Mouse (Mus musculus) frontal cortex, postnatal 36 days (tissue): ENCODE results near the gene Hoxa6.

Experiments used
- DNase-seq, 2 experiments: peaks; one replicate each; pipeline ENCODE4 v3.0.0; 2022; ENCODE audit warnings: low spot score in 2 of 2

Hoxa6 gene

DNA sequence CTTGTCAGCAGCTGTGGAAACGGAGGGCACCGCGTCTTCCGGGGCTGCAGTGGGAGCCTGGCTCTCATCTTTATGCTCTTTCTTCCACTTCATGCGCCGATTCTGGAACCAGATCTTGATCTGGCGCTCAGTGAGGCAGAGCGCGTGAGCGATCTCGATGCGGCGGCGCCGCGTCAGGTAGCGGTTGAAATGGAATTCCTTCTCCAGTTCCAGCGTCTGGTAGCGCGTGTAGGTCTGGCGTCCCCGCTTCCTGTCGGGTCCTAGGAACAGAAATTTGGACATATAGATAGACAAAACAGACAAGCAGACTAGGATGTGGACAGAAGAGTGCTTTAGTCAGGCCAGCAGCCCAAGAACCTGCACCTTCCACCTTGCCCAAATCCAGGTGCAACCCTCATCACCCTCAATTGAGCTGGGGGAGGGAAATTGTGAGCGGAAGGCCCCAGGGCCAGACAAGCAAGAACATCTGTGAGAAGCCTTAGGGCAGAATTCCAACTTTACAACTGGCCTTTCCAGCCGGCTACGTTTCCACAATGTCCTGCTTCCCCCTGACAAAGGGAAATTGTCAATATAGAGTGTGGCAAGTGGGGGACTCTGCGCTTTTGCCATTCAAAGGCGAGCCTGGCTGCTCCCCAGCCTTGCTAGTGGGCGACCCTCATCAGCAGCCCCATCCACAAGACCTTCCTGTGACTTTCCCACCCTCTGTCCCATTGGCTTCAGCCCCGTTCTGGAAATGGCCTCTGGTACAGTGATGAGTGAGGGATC is 7.4 kb upstream of the Hoxa6 start:
- no peak for DNase-seq

DNA sequence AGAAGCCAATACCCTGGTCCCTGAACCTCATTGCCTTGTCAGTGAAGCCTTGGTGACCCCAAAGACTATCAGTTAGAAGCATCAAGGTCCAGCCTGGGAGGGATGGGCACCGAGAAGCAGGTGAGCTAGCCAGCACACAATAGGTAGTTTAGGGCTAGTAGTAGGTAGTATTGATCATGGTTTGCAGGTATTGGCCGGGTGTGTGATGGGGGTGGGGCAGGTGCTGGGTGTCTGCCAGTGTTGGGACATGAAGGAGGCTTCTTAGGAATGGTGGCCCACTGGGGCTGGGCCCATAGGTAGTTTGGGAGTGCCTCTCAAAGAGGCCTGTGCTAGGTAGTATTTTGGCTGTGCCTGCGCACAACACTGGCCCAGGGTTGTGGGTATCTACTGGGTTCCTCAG is 6.5 kb upstream of the Hoxa6 start:
- no peak for DNase-seq

DNA sequence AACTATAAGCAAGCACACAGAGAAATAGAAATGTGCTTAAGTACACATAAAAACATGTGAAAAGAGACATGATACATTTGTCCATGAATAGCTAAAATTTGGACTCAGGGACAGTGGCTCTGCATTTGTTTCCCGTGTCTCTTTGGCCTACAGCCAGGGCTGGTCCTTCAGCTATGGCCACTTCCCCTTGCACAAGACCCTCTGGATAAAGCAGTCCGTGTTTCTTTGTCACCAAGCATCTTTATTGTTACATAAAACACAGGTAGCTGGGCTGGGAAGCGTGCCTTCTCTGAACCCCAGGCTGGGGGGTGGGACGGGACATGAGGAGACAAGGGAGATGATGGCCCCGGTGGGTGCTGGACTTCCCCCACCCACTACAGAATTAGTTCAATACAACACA is 5.7 kb upstream of the Hoxa6 start:
- no peak for DNase-seq

DNA sequence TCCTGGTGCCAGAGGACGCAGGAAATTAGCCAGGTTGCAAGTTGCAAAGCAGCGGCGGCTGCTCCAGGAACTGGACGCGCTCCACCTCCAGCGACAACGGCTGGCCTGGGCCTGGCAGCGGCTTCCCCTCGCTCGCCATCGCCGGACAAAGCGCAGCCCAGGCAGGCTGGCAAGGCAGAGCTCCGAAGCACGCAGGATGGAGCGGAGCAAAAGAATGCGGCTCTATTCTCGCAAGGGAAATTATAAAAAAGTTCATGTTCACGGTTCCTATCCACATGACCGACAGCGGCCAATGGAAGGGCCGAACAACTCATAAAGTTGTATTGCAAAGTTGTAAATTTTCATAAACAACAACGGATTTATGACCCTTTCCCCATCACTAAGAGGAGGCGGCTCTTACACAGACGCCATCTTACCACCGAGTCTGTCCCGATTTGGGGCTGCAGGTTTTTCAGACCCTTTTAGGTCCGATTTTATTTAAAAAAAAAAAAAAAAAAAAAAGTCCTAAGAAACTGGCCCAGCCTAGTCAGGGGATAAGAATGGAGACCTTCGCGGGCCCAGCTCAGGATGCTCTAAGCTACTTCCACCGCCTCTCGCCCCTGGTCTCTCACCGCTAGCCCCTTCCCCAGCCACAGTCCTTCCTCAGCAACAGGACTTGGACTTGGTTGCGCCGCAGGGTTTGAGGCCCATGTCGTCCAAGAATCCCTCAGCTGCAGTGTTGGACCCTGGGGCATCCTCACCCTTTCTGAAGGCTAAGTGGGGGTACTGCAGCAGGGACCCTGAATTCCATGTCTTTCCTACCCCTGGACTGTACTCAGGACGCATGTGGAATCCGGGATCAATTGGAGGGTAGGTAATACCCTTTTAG is 4.8 kb upstream of the Hoxa6 start, which contains the start of the genes Hoxa3 and Gm28308:
Gene Hoxa3 (minus strand): TSS at position 218 of the 868 bp plus-strand sequence.
Gene Gm28308 (minus strand): TSS at position 221 of the 868 bp plus-strand sequence.
- no peak for DNase-seq

DNA sequence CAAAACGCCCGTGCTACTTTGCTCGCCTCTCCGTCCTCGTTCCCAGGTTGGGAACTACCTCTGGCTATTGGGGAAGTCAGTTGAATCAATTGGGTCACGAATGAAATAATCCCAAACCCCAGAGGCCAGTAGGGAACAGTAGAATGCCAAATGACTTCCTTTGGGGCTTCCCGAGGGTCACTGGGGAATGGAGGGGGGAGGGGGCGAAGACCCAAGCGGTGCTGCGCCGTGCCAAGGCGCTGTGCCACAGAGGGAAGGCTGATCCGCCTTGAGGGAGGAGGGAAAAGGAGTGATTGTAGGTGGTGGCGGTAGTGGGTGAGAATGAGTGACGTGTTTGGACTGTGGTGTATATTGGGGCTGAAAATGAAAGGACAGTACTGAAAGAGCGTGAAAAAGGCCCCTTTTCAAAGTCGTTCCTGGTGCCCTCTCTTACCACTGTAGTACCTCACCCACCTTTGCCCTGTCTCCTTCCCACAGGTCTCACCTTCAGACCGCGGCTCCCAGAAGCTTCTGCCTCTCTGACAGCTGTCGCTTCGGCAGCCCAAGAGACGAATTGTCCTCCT is 4.1 kb upstream of the Hoxa6 start:
- DNase-seq: no peak

DNA sequence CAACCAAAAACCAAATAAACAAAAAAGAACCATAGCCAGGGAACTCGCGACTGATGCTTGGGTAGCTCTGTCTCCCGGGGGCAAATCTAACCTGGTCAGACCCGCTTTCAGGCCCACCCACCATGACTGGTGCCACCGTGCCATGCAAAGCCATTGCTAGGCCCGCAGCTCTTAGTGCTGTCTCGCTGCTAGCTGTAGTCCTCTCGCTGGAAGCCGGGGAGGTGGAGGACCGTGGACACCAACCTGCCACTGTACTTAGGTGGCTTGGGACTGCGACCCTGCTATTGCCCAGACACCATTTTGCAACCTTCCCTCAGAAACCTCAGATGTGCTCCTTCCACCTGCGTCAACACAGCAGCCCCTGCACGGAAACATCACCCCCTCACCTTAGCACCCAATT is 3.4 kb upstream of the Hoxa6 start:
- no peak for DNase-seq

DNA sequence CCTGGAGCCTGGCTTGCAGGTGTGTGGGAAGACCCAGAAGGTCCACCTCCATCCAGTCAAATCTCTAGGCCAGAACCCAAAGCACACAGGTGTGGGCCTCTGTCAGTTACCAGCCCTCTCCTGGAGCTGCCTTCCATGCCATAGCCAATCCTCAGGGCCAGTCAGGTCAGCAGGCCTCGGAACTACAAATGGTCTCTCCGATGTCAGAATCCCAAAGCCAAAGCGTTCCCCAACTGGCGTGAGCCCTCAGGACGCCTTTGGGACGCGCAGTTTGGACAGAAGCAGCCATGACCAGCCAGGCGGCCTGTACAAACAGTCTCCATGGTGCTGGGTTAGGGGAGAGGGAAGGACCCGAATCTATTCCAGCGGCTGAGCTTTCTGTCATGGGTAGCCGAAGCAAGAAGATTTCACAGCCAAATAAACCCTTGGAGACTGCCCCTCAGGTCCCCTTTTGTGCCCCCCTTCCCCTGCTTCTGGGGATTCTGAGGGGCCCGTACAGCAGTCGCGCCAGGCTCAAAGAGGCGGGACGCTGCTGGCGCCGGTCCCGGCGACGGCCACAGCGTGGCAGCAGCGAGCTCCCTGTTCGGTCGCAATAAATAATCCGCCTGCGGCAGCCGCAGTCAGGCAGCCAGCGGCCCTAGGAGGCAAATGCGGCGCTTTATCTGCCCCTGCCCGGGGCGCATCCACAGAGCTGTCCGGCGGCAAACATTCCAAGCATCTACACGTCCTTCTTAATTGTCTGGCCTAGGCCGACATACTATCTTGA is 2.8 kb upstream of the Hoxa6 start:
- peak in 1 of 2 experiments; percentile 56 for DNase-seq

DNA sequence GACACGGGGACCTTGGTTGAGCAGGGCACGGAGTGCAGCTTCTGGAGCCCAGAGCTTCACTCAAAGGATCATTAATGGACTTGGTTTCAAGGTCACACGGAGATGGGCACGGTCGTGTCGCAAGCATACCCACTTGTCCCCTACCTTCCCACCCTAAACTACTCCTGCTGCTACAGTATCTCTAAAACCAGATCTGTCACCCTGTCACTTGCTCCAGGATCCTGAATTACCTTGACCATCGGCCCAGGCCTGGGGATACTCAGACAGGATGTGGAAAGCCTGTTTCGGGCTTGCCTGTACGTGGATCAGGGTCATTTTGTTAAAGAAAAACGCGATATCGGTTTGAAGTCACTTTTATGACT is 1.1 kb upstream of the Hoxa6 start:
- DNase-seq: no peak

DNA sequence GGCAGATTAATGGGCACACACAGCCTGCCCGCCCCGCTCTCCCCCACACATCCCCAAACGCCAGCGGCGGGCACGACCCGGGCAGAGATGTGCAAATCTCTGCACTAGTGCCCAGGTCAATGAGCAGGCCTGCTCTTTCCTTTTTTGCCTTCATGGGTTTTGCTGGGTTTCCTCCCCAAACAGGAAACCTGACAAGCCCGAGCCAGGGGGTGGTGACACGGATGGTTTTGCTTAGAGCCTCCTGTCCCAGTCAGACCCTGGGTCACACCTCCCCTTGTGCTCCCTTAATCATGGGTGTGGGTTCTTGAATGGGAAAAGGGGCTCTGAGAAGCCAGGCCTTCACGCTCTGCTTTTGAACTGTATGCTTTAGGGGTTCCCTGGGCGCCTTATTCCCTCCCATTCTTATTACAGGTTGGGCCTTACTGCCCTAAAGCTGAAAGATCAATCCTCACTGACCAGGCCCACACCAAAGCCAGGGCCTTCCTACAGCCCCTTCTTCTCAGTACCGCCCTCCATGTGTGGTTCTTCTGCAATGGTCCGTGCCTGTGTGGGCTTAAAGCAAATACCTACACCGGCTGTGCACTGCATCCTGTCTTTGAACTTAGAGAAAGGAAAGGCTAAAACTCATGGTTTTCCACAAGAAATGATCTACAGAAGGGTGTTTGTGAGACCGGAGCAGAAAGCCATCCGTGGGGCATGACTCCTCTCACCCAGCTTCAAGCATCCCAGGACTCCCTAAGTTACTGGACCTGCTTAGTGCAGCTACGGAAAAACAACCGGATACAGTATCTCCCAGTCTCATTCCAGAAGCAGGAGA is 554 bp upstream of the Hoxa6 start:
- no peak for DNase-seq

DNA sequence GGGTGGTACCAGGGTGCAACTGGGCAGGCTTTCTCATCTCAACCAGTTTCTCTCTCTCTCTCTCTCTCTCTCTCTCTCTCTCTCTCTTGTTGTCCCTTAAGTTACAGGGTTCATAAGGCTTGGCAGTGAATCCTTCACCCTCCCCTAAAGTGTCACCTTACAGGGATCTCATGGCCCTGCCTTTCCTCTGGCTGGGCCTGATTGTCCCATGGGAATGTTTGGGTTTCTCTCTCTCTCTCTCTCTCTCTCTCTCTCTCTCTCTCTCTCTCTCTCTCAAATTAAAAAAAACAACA is 892 bp downstream of the Hoxa6 start:
- DNase-seq: no peak

DNA sequence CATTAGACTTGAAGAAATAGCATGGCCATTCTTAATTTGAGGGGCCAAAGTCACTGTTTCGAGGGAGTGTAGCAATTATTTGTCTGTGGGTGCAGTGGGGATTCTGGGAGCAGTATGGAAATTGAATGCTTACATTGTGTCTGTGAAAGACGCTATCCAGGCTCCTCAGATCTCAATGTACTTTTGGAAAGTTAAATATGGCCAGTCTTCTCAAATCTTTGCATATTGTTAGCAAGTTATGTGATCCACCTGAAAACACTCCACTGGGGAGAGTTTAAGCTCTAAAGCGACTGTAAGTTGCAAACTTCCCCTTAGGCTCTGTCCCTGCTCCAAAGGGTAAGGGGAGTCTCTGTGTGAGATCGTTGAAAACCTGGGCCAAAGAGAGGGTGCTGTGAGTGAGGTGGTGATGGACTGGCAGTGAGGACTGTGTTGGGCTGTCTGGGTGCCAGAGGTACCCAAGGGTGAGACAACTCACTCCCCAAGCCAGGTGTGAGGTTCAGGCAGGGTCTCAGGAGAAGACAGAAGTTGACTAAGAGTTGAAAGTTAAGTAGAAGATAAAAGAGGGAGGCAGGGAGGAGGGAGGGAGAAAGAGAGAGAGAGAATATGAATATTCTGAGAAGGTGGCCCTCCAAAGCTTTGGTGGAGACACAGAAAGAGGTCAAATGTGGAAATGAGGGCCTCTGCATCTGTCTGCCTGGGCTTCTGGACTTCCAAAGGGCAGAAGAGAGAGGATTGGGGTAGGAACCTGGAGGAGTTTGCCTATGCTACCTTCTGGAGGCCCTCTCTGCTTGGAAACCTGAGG is 1.4 kb downstream of the Hoxa6 start:
- DNase-seq: no peak

DNA sequence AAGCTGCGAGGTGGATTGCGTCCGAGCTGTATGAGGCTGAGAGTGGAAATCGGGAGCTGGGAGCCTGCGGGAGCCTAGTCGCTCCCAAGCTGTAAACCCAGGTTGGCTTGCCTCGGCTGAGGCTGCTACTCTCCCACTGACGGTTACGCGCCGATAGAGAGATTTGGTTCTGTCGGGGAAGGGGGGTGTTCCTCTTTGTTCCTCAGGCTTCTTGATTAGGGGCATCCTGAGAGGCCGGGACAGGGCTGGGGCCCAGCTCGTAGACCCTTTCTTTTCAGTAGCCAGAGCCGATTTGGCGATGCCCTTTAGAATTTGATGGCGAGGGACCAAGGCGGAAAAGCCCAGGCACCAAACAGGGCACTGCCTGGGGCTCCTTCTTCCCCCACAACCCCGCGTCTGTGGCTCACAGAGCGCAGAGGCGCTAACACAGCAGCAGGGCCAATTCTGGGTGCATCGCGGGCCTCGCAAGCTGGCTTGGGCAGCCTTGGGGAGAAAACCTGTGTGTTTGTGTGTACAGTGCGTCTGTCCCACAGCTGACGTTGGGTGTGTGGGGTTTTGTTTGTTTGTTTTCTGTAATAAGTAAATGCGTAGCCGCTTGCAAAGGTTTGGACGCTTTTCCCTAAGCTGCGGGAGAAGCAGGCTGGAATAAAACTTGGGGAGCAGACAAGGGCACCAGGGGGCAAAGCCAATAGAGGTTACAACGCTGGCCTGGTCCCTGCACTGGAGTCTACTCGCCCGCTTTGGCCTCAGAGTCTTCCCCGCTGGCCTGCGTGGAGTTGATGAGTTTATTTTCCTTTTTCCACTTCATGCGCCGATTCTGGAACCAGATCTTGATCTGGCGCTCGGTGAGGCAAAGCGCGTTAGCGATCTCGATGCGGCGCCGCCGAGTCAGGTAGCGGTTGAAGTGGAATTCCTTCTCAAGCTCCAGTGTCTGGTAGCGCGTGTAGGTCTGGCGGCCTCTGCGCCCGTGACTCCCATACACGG is 2.6 kb downstream of the Hoxa6 start:
- no peak for DNase-seq

DNA sequence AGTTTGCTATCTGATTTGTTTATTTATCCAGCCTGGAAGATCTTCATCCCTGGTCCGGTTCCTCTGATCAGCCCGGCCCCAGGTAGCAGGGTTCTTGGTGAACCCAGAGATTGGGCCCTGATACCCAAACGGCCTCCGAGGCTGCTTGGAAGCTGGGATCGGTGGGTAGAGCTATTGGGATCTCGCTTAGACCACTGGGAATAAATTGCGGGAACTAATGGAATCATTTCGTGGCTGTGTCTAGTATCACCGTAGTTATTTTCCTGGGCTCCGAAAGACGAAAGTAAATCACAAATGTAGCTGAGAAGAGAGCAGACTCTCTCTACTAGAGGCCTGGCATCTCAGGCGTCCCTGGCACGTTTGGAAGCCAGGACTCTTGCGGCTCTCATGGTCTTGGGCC is 3.3 kb downstream of the Hoxa6 start:
- DNase-seq: peak in 1 of 2 experiments; percentile 1

DNA sequence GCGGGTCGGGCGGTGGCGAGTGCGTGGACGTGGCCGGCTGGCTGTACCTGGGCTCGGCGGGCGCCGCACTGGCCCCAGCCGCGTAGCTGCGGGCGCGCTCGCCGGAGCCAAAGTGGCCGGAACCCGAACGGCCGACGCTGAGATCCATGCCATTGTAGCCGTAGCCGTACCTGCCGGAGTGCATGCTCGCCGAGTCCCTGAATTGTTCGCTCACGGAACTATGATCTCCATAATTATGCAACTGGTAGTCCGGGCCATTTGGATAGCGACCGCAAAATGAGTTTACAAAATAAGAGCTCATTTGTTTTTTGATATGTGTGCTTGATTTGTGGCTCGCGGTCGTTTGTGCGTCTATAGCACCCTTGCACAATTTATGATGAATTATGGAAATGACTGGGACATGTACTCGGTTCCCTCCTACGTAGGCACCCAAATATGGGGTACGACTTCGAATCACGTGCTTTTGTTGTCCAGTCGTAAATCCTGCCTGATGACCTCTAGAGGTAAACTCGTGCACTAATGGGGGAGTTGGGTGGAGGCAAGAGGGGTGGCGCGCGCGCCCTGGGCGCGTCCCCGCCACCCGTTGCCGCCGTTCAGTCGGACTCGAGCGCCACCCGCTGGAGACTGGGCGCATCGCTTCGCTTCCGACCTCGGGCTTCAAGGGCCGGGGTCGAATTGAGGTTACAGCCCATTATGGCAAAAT is 4.3 kb downstream of the Hoxa6 start, which contains the start of gene Hoxa5:
Gene Hoxa5 (minus strand): TSS at position 538 of the 703 bp plus-strand sequence.
- DNase-seq: no peak

DNA sequence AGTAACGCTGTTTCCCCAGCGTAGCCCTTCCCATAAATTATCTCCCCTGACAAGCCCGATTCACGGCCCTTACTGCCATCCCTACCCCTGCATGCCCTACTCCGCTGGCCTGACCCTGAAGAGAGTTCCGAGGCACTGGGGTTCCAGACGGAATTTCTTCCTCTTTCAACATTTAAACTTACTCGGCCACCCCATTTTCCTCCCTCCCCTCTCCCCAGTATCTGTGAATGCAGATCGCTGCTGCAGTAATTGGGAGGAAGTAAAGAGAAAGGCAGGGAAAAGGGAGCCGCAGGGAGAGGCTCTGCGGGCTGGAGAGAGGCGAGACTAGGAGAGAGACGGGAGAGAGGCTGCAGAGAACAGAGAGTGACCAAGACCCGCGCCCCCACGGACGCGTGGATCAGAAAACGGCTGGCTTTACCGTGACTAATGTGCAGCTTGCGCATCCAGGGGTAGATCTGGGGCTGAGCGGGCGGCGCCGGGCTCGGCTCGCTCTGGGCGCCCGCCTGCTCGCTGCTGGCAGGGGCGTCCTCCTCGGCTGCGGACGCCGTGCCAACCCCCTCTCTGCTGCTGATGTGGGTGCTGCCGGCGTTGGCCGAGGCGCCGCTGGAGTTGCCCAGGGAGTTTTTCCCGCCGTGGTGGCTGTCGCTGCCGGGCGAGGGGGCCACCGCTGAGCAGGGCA is 5.0 kb downstream of the Hoxa6 start:
- DNase-seq: no peak

DNA sequence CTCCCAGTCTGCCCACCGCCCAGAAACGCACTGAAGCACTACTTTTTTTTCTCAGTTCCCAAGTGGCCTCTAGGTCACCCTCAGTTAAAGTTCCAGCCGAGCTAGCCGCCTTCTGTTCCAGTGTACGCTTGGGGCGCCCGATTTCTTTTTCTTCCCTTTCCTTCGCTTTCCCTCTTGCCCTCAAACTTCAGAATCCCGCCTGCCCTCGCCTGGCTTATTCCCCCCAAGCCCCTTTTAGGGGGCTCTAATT is 5.5 kb downstream of the Hoxa6 start:
- DNase-seq: no peak

DNA sequence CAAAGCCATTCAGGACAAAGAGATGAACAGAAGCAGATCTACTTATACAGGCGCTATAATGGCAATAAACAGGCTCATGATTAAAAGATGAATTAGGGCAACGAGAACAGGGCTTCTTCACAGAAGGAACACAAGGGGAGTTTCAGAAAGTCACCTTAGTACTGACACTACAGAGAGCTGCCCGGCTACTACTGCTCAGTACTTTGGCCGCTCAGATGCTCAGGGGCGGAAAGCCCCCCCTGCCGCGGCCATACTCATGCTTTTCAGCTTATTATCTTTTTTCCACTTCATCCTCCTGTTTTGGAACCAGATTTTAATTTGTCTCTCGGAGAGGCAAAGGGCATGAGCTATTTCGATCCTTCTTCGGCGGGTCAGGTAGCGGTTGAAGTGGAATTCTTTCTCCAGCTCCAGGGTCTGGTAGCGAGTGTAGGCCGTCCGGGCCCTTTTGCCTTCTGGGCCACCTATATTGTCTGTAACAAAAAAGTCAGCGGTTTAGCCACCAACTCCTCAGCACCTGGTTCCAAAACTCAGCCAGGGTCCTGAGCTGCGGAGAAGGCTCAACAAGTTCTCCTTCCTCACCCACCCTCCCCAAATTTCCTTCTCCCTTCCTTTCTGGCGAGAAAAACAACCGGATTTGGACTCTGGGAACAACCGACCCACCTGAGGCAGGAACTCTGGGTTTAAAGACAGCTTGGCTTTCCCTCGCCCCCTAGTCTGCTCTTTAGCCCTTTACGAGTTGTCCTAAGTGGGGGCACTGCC is 6.0 kb downstream of the Hoxa6 start:
- no peak for DNase-seq
